Mouse (Mus musculus) CH12.LX (cell line): ENCODE results near the gene Pdcd2.

ENCODE experiments used
- BHLHE40 ChIP-seq: IDR thresholded peaks from 2 replicates; pipeline ENCODE4 v1.6.1; 2011; ENCODE audit warnings: mild to moderate bottlenecking, low read depth, low read length, improper control_type of control experiment
- CTCF ChIP-seq, 2 experiments: IDR thresholded peaks in 1 of 2; conservative IDR thresholded peaks in 1 of 2; 2 replicates each; pipeline ENCODE4 v1.5.1; 2011 to 2012; ENCODE audit warnings: low read depth in 2 of 2, low read length in 2 of 2, improper control_type of control experiment in 1 of 2, inconsistent platforms in 1 of 2, mild to moderate bottlenecking in 1 of 2, moderate library complexity in 1 of 2
- E2F4 ChIP-seq: IDR thresholded peaks from 2 replicates; pipeline ENCODE4 v1.6.1; 2011; ENCODE audit warnings: low read depth, low read length, improper control_type of control experiment; ENCODE audit not compliant: insufficient replicate concordance
- JUND ChIP-seq: conservative IDR thresholded peaks from 2 replicates; pipeline ENCODE4 v1.6.1; 2011; ENCODE audit warnings: low read depth, low read length, improper control_type of control experiment
- MAX ChIP-seq: IDR thresholded peaks from 2 replicates; pipeline ENCODE4 v1.6.1; 2011; ENCODE audit warnings: low read length, improper control_type of control experiment
- NRF1 ChIP-seq: IDR thresholded peaks from 2 replicates; pipeline ENCODE4 v1.6.1; 2014; ENCODE audit warnings: low read depth, mild to moderate bottlenecking, inconsistent platforms, low read length, improper control_type of control experiment, moderate library complexity
- POLR2A ChIP-seq: IDR thresholded peaks from 2 replicates; pipeline ENCODE4 v1.6.1; 2011; ENCODE audit warnings: low read depth, mild to moderate bottlenecking, improper control_type of control experiment, low read length
- POLR2AphosphoS2 ChIP-seq: IDR thresholded peaks from 2 replicates; pipeline ENCODE4 v1.6.1; 2011; ENCODE audit warnings: low read depth, low read length, improper control_type of control experiment
- ZNF384 ChIP-seq: IDR thresholded peaks from 2 replicates; pipeline ENCODE4 v1.6.1; 2012; ENCODE audit warnings: low read depth, low read length, improper control_type of control experiment, inconsistent platforms

- TF ChIP-seq CTCF (conservative IDR thresholded peaks at IDR 0.05 in 1 of 2, IDR thresholded peaks at IDR 0.05 in 1 of 2; ENCODE audit: low read depth in 2 of 2, low read length in 2 of 2): no peak
- TF ChIP-seq BHLHE40: no peak
- no peak for TF ChIP-seq JUND
- no peak for TF ChIP-seq POLR2A
- TF ChIP-seq NRF1: no peak
- TF ChIP-seq POLR2AphosphoS2: no peak
- no peak for TF ChIP-seq MAX
- TF ChIP-seq E2F4: no peak
- no peak for TF ChIP-seq ZNF384
Measured at GRCm38 (mm10) chr17:15526304-15526703, 797 bp downstream of the Pdcd2 start.
